Comparison of ENCODE assay signal across 8 mouse cellular contexts in the genomic region with DNA sequence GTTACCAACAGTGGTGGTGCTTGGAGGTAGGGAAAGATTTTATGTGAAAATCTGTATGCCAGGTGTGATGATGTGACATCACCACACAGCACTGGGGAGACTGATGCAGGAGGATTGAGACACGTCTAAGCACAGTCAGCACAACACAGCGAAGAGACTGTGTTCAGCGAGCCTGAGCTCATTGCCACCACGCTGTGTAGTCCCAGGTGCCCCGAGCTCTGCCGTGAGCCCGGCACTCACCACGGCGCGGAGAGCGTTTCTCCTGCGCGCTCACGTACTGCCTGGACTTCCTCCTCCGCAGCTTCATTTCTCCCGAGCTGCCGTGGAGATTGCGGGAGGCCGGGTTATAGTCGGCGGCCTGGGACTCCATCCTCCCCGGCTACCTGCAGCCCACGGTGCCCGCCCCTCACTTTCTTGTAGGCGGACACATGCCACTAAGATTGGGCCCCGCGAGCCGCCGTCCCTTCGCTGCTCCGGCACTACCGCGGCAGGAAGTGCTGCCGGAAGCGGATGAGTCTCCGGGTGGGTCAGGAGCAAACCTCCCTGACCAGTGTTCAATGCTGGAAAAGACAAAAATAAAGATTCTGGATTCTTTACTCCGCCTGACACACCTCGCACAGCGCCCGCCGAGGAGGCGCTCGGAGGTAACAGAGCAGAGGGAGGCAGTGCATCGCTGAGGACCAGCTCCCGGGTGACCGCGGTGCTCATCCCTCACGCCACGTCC. TPM values are rescaled to one million over a fixed set of nuclear protein-coding genes. Genes with fewer than 3 reads are reported as not detected.
DNase-seq lines count a peak whose midpoint lies in the region; ATAC-seq lines count a peak whose summit lies in the region.

No protein-coding gene starts in this region.

- peaks cover 12% of the 10 kb centered on the region for H3K36me3 ChIP-seq in hindbrain, embryonic 13.5 days

- H3K9ac ChIP-seq in hindbrain, embryonic 13.5 days: peak overlapping the region; percentile 85

- H3K4me2 ChIP-seq in hindbrain, embryonic 13.5 days: peak overlapping the region; percentile 92

- peaks cover 24% of the 10 kb centered on the region for H3K4me1 ChIP-seq in hindbrain, embryonic 13.5 days (replicated peaks)

- H3K27ac ChIP-seq in hindbrain, embryonic 13.5 days: peak overlapping the region; percentile 91

- H3K27me3 ChIP-seq in hindbrain, embryonic 13.5 days: no peaks in the 10 kb centered on the region

- H3K9me3 ChIP-seq in hindbrain, embryonic 13.5 days: no peaks in the 10 kb centered on the region

- peak; percentile 93 for ATAC-seq in hindbrain, embryonic 13.5 days (ENCODE audit: low FRiP score)

- peak overlapping the region; percentile 76 for H3K4me3 ChIP-seq in hindbrain, embryonic 13.5 days

- WGBS in hindbrain, embryonic 13.5 days: 0% methylated on average over 49 of the region's 49 CpGs

- DNase-seq in R1 (ENCODE audit: low read depth, low spot score): peak; percentile 95
- DNase-seq in cerebellum, postnatal 14 days: peak; percentile 95 to 96
- DNase-seq in frontal cortex, postnatal 14 days (ENCODE audit: low spot score in 2 of 2): peak; percentile 78 to 87
- DNase-seq in layer of hippocampus, postnatal 25 days (ENCODE audit: extremely low spot score in 1 of 2, low spot score in 1 of 2): peak; percentile 84 to 92
- peak; percentile 93 for DNase-seq in lung, postnatal 14 days
- peak; percentile 90 for DNase-seq in ovary, postnatal 36 days (ENCODE audit: low spot score)
- DNase-seq in thymus, postnatal 14 days: peak; percentile 95

RNA-seq across cellular contexts. Expression of a gene that starts 0.8 kb away (rescaled TPM):
- polyA plus RNA-seq in hindbrain, embryonic 13.5 days (2015; fragmentation: Nextera tagmentation; extraction: Ambion mirVana): 13.4 and 14.1 TPM in 2 replicates
- total RNA-seq in layer of hippocampus, postnatal 25 days (2021): 10 to 100 TPM; 13.7 to 18.1 TPM

RNA-seq across cellular contexts. Expression of a gene that starts 5.3 kb away (rescaled TPM):
- 1.3 and 2.3 TPM in 2 replicates for polyA plus RNA-seq in hindbrain, embryonic 13.5 days (2015; fragmentation: Nextera tagmentation; extraction: Ambion mirVana)
- 10 to 100 TPM; 11.4 to 11.9 TPM for total RNA-seq in layer of hippocampus, postnatal 25 days (2021)

RNA-seq across cellular contexts. Expression of a gene that starts 54.2 kb away (rescaled TPM):
- 42.7 and 43.9 TPM in 2 replicates for polyA plus RNA-seq in hindbrain, embryonic 13.5 days (2015; fragmentation: Nextera tagmentation; extraction: Ambion mirVana)
- 100 to 1,000 TPM; 134 to 158 TPM for total RNA-seq in layer of hippocampus, postnatal 25 days (2021)

RNA-seq across cellular contexts. Expression of a gene that starts 54.2 kb away (rescaled TPM):
- polyA plus RNA-seq in hindbrain, embryonic 13.5 days (2015; fragmentation: Nextera tagmentation; extraction: Ambion mirVana): 29.9 and 33.7 TPM in 2 replicates
- 10 to 100 TPM in 1 of 2 experiments, 1 to 10 TPM in 1; 9.9 to 11.1 TPM for total RNA-seq in layer of hippocampus, postnatal 25 days (2021)

Comparison
In these comparisons a context has a peak if more than half of its experiments do, and no peak if none do; other contexts are left out.
1. Peak in every context shown above with its lines: DNase-seq, ATAC-seq, H3K4me3 ChIP-seq and H3K27ac ChIP-seq.